Mouse (Mus musculus): ENCODE measurements around the gene Cntn2. TPM values are rescaled to one million over a fixed set of nuclear protein-coding genes. Genes with fewer than 3 reads are reported as not detected.

The Cntn2 gene
- polyA plus RNA-seq, 1 experiment: 0.02 TPM

DNA sequence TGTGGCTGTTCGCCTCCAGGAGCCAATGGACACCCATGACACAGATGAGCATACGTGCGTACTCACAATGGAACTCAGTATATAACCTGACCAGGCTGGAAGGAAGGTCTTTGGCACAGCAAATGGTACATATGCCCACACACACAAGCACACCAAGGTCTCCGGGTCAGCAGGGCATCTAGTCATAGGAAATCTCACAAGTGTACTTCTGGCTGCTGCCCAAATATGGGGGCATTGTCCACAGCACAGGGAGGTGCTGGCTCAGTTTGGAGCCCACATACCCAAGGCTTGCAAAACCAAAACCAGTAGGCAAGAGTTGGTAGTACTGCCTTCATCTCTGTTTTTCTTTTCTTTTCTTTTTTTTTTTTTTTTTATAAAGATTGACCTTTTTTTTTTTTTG, 7.5 kb downstream of the Cntn2 start:
- Histone ChIP-seq H3K27me3 (replicated peaks) (peaks cover 94% of the 10 kb centered on the region), H3K4me1 (no peaks in the 10 kb centered on the region; the same call in 1 of the 2 replicates), H3K36me3 (replicated peaks; ENCODE audit: low read length) (no peaks in the 10 kb centered on the region), H3K4me3 (replicated peaks) (no peak overlapping the region), H3K9me3 (no peaks in the 10 kb centered on the region)
- no peak for TF ChIP-seq GATA1 (IDR thresholded peaks at IDR 0.05; ENCODE audit: borderline replicate concordance, low read length)
- no peak for TF ChIP-seq FLI1 (IDR thresholded peaks at IDR 0.05; ENCODE audit: low read length)

DNA sequence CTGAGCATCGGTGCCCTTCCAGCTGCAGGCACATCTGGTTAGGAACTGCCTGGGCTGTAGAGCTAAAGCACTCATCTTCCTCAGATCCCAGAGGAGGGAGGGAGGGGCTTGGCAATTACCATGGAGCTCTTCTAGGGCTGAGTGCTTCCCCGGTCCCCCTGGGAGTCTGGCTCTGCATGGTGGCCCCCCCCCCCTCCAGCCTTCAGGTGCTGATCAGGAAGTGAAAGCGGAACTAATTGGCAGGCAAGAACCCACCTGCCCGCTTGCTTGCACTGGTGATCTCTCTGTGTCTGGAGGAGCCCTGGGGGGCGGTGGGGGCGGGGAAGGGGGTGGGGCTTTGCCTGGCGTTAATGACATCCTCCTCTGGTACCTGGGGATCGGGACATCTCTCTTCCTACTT, 9.2 kb downstream of the Cntn2 start:
- Histone ChIP-seq H3K4me3 (replicated peaks) (no peak overlapping the region), H3K9me3 (no peaks in the 10 kb centered on the region), H3K4me1 (no peaks in the 10 kb centered on the region; the same call in 1 of the 2 replicates), H3K36me3 (replicated peaks; ENCODE audit: low read length) (no peaks in the 10 kb centered on the region), H3K27me3 (replicated peaks) (peaks cover 91% of the 10 kb centered on the region)
- TF ChIP-seq GATA1 (IDR thresholded peaks at IDR 0.05; ENCODE audit: borderline replicate concordance, low read length) (no peak), FLI1 (IDR thresholded peaks at IDR 0.05; ENCODE audit: low read length) (no peak)

- H3K9me3 ChIP-seq: no peaks in the 10 kb centered on the region
- H3K4me3 ChIP-seq (replicated peaks): no peak overlapping the region
- H3K36me3 ChIP-seq (replicated peaks; ENCODE audit: low read length): no peaks in the 10 kb centered on the region
- peaks cover 90% of the 10 kb centered on the region for H3K27me3 ChIP-seq (replicated peaks)
- H3K4me1 ChIP-seq: no peaks in the 10 kb centered on the region; the same call in 1 of the 2 replicates
- TF ChIP-seq GATA1 (IDR thresholded peaks at IDR 0.05; ENCODE audit: borderline replicate concordance, low read length) (no peak), FLI1 (IDR thresholded peaks at IDR 0.05; ENCODE audit: low read length) (no peak)
Measured at GRCm38 (mm10) chr1:132532521-132532920, 10.5 kb downstream of the Cntn2 start.

DNA sequence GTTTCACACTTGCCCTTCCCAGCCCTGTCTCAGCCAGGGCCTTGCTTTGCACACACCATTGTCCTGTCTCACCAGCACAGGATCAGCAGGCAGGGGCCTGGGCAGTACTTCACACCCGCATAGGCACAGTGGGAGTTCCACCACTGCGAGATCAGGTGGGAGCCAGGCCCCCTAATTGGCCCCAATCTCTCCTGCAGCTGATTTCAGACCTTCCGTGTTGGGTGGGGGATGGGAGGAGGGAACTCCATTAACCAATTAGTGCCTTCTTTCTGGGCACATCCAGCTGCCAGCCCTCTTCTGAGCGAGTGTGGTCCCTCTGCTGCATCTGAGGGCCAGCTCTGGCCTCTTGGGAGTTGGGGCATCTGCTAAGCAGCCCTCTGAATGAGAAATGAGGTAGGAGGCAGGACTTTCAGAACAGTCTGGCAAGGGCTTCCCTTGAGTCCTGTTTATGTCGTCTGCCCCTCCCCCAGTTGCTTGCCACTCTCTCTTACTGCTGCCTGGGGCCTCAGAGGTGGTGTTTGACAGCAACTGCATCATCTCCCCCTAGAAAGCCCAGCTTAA, 12.3 kb downstream of the Cntn2 start:
- no peaks in the 10 kb centered on the region for H3K9me3 ChIP-seq
- H3K4me1 ChIP-seq: no peaks in the 10 kb centered on the region; the same call in 1 of the 2 replicates
- TF ChIP-seq FLI1 (IDR thresholded peaks at IDR 0.05; ENCODE audit: low read length) (no peak), GATA1 (IDR thresholded peaks at IDR 0.05; ENCODE audit: borderline replicate concordance, low read length) (no peak)
- H3K4me3 ChIP-seq (replicated peaks): no peak overlapping the region
- H3K36me3 ChIP-seq (replicated peaks; ENCODE audit: low read length): no peaks in the 10 kb centered on the region
- H3K27me3 ChIP-seq (replicated peaks): peaks cover 87% of the 10 kb centered on the region

- peaks cover 79% of the 10 kb centered on the region for H3K27me3 ChIP-seq (replicated peaks)
- TF ChIP-seq GATA1 (IDR thresholded peaks at IDR 0.05; ENCODE audit: borderline replicate concordance, low read length) (no peak), FLI1 (IDR thresholded peaks at IDR 0.05; ENCODE audit: low read length) (no peak)
- H3K9me3 ChIP-seq: no peaks in the 10 kb centered on the region
- H3K36me3 ChIP-seq (replicated peaks; ENCODE audit: low read length): no peaks in the 10 kb centered on the region
- H3K4me3 ChIP-seq (replicated peaks): peak overlapping the region; percentile 46
- no peaks in the 10 kb centered on the region; the same call in 1 of the 2 replicates for H3K4me1 ChIP-seq
Measured at GRCm38 (mm10) chr1:132528647-132529334, 14.3 kb downstream of the Cntn2 start.

- H3K36me3 ChIP-seq (replicated peaks; ENCODE audit: low read length): no peaks in the 10 kb centered on the region
Measured at GRCm38 (mm10) chr1:132528071-132528470, 15.0 kb downstream of the Cntn2 start.

GRCm38 (mm10) chr1:132525832-132526231, 17.2 kb downstream of the Cntn2 start:
- Histone ChIP-seq H3K9me3 (no peaks in the 10 kb centered on the region), H3K27me3 (replicated peaks) (peaks cover 78% of the 10 kb centered on the region), H3K36me3 (replicated peaks; ENCODE audit: low read length) (no peaks in the 10 kb centered on the region), H3K4me1 (peaks cover 3% of the 10 kb centered on the region; the same call in 1 of the 2 replicates), H3K4me3 (replicated peaks) (no peak overlapping the region)
- no peak for TF ChIP-seq GATA1 (IDR thresholded peaks at IDR 0.05; ENCODE audit: borderline replicate concordance, low read length)
- no peak for TF ChIP-seq FLI1 (IDR thresholded peaks at IDR 0.05; ENCODE audit: low read length)

More at GRCm38 (mm10) chr1:132528071-132528470, 15.0 kb downstream of the Cntn2 start:
- Histone ChIP-seq H3K4me3 (replicated peaks) (no peak overlapping the region), H3K27me3 (replicated peaks) (peaks cover 79% of the 10 kb centered on the region), H3K4me1 (no peaks in the 10 kb centered on the region; the same call in 1 of the 2 replicates), H3K9me3 (no peaks in the 10 kb centered on the region)
- TF ChIP-seq FLI1 (IDR thresholded peaks at IDR 0.05; ENCODE audit: low read length) (no peak), GATA1 (IDR thresholded peaks at IDR 0.05; ENCODE audit: borderline replicate concordance, low read length) (no peak)

- H3K27me3 ChIP-seq (replicated peaks): peaks cover 77% of the 10 kb centered on the region
- no peak for TF ChIP-seq GATA1 (IDR thresholded peaks at IDR 0.05; ENCODE audit: borderline replicate concordance, low read length)
- TF ChIP-seq FLI1 (IDR thresholded peaks at IDR 0.05; ENCODE audit: low read length): no peak
- peaks cover 7% of the 10 kb centered on the region; the same call in 1 of the 2 replicates for H3K4me1 ChIP-seq
- no peak overlapping the region for H3K4me3 ChIP-seq (replicated peaks)
- no peaks in the 10 kb centered on the region for H3K36me3 ChIP-seq (replicated peaks; ENCODE audit: low read length)
- H3K9me3 ChIP-seq: no peaks in the 10 kb centered on the region
Measured at GRCm38 (mm10) chr1:132523920-132524319, 19.1 kb downstream of the Cntn2 start.

DNA sequence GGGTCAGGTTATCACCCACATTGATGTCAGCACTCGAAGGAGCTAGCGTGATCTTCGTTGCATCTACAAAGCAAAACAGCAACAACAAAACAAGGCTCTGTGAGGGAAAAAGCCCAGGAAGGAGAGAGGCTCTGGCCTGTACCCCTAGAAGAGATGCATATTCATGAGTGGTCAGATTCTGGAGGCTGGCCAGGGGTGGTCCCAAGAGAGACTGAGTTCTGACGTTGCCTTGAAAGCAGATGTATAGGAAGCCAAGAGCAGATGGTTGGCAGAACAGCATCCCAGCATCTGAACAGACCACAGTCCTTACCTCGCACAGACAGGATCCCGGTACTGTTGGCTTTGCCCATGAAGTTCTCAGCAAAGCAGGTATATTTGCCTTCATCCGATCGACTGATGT, 20.0 kb downstream of the Cntn2 start:
- H3K4me3 ChIP-seq (replicated peaks): no peak overlapping the region
- H3K9me3 ChIP-seq: no peaks in the 10 kb centered on the region
- TF ChIP-seq FLI1 (IDR thresholded peaks at IDR 0.05; ENCODE audit: low read length): no peak
- peaks cover 7% of the 10 kb centered on the region; the same call in 1 of the 2 replicates for H3K4me1 ChIP-seq
- no peaks in the 10 kb centered on the region for H3K36me3 ChIP-seq (replicated peaks; ENCODE audit: low read length)
- H3K27me3 ChIP-seq (replicated peaks): peaks cover 77% of the 10 kb centered on the region

DNA sequence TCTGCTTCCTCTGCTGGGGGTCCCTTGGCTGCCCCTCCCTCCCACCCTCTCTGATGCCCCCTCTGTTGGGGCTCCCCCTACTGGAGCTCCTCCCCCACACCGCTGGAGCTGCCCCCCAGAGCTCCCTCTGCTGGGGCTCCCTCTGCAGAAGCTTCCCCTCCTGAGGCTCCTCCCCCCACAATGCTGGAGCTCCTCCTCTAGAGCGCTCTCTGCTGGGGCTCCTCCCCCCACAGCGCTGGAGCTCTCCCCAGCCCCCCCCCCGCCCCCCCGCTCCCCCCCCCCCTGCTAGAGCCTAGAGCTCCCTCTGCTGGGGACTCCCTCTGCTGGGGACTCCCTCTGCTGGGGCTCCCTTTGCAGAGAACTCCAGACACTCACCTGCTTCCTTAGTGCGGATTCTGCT, 22.3 kb downstream of the Cntn2 start:
- no peak for TF ChIP-seq FLI1 (IDR thresholded peaks at IDR 0.05; ENCODE audit: low read length)
- no peak for TF ChIP-seq GATA1 (IDR thresholded peaks at IDR 0.05; ENCODE audit: borderline replicate concordance, low read length)
- H3K4me3 ChIP-seq (replicated peaks): no peak overlapping the region
- H3K27me3 ChIP-seq (replicated peaks): peaks cover 80% of the 10 kb centered on the region
- no peaks in the 10 kb centered on the region for H3K9me3 ChIP-seq
- H3K36me3 ChIP-seq (replicated peaks; ENCODE audit: low read length): no peaks in the 10 kb centered on the region
- H3K4me1 ChIP-seq: peaks cover 7% of the 10 kb centered on the region; the same call in 1 of the 2 replicates
